Mouse (Mus musculus) liver, embryonic 16.5 days (tissue): ENCODE measurements around the gene Fez2. TPM values are rescaled to one million over a fixed set of nuclear protein-coding genes. Genes with fewer than 3 reads are reported as not detected.
A peak's percentile ranks its signal among the peaks of the same experiment; 100 is the strongest.

ENCODE experiments used
- ATAC-seq: fragments of 200-750 bp; cut with Nextera tagmentation; 2 replicates; pipeline ENCODE4 v1.8.0; 2017; ENCODE audit warnings: low read depth, mild to moderate bottlenecking, moderate number of reproducible peaks, moderate library complexity
- H3K27ac ChIP-seq: fragments of 300-500 bp; sonication (generic); 2 replicates; pipeline ENCODE4 v1.5.1; 2014; ENCODE audit warnings: mild to moderate bottlenecking, low read length
- H3K27me3 ChIP-seq: fragments of 300-500 bp; sonication (generic); 2 replicates; pipeline ENCODE4 v1.6.1; 2014; ENCODE audit warnings: low read depth, low read length, mixed read lengths; ENCODE audit not compliant: control insufficient read depth, insufficient read depth
- H3K36me3 ChIP-seq: fragments of 300-500 bp; sonication (generic); 2 replicates; pipeline ENCODE4 v1.6.1; 2014; ENCODE audit warnings: mild to moderate bottlenecking; ENCODE audit not compliant: control insufficient read depth, insufficient read depth
- H3K4me1 ChIP-seq: fragments of 300-500 bp; sonication (generic); 2 replicates; pipeline ENCODE4 v1.6.1; 2014; ENCODE audit warnings: low read depth, low read length, mixed read lengths; ENCODE audit not compliant: control insufficient read depth
- H3K4me2 ChIP-seq: fragments of 300-500 bp; sonication (generic); 2 replicates; pipeline ENCODE4 v1.6.1; 2014; ENCODE audit warnings: low read depth, low read length, mixed read lengths
- H3K4me3 ChIP-seq: fragments of 300-500 bp; sonication (generic); 2 replicates; pipeline ENCODE4 v1.5.1; 2014; ENCODE audit warnings: low read depth, mild to moderate bottlenecking, low read length
- H3K9ac ChIP-seq: fragments of 300-500 bp; sonication (generic); 2 replicates; pipeline ENCODE4 v1.6.1; 2014; ENCODE audit warnings: low read depth, low read length
- H3K9me3 ChIP-seq: fragments of 300-500 bp; sonication (generic); replicated peaks from 2 replicates; pipeline ENCODE4 v1.6.1; 2016; ENCODE audit warnings: low read length; ENCODE audit not compliant: control insufficient read depth
- WGBS: fragments of 180-500 bp; shearing (Covaris S2); extraction: QIAGEN DNeasy Blood & Tissue Kit; methylation state at CpG from one replicate; pipeline ENCODE4 v1.1.7; 2014; ENCODE audit not compliant: insufficient replicate concordance; 5-methylcytosine and 5-hydroxymethylcytosine counted together
- polyA plus RNA-seq: library from polyadenylated mRNA; unstranded; fragments of >200 nt; fragmentation: Nextera tagmentation; extraction: Ambion mirVana; gene quantifications from 2 replicates; pipeline ENCODE4 v1.2.1, GENCODE M21; 2015

Gene Fez2
- polyA plus RNA-seq, 1 experiment from 2014 or later: 18.5 TPM

GRCm38 (mm10) chr17:78387665-78388064 is 30.3 kb downstream of the Fez2 start:
- ATAC-seq: no peak
- peak overlapping the region; percentile 53; the same call in 1 of the 2 replicates for H3K27ac ChIP-seq
- H3K36me3 ChIP-seq: no peaks in the 10 kb centered on the region; the same call in 1 of the 2 replicates
- WGBS: 47% methylated on average over 9 of the region's 9 CpGs
- no peak overlapping the region for H3K4me2 ChIP-seq
- H3K4me1 ChIP-seq: peaks cover 6% of the 10 kb centered on the region
- H3K9me3 ChIP-seq: no peaks in the 10 kb centered on the region
- no peak overlapping the region for H3K9ac ChIP-seq
- H3K27me3 ChIP-seq: no peaks in the 10 kb centered on the region
- no peak overlapping the region for H3K4me3 ChIP-seq

DNA sequence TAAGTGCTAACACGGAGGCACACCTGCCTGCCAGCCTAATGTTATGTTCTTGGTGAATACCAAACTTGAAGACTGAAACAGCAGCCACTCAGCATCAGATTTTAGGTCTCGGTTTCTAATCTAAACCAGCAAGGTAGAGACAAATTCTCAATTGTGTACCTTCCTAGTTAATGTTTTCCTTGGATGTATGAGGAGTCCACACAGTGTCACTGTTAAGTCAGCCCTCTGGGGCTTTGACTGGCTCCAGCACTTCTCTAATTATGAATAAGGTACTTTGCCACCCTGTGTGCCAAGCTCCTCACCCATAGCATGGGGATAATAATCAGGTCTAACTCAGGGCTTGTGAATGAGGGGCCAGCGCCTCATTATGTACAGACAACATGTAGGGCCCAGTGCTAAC is 35.6 kb downstream of the Fez2 start:
- WGBS: 68% methylated on average over 3 of the region's 3 CpGs
- peak overlapping the region; percentile 47 for H3K27ac ChIP-seq
- no peak overlapping the region for H3K9ac ChIP-seq
- peaks cover 3% of the 10 kb centered on the region for H3K4me1 ChIP-seq
- ATAC-seq: peak; percentile 61
- peaks cover 4% of the 10 kb centered on the region; the same call in 1 of the 2 replicates for H3K36me3 ChIP-seq
- no peak overlapping the region for H3K4me3 ChIP-seq
- H3K27me3 ChIP-seq: no peaks in the 10 kb centered on the region
- no peak overlapping the region for H3K4me2 ChIP-seq
- H3K9me3 ChIP-seq: no peaks in the 10 kb centered on the region

GRCm38 (mm10) chr17:78379730-78380245 is 38.2 kb downstream of the Fez2 start:
- H3K4me2 ChIP-seq: no peak overlapping the region
- 72% methylated on average over 11 of the region's 11 CpGs for WGBS
- peak; percentile 59 for ATAC-seq
- no peaks in the 10 kb centered on the region for H3K9me3 ChIP-seq
- H3K9ac ChIP-seq: no peak overlapping the region
- peaks cover 2% of the 10 kb centered on the region; the same call in 1 of the 2 replicates for H3K4me1 ChIP-seq
- H3K27ac ChIP-seq: peak overlapping the region; percentile 55
- H3K27me3 ChIP-seq: no peaks in the 10 kb centered on the region
- H3K36me3 ChIP-seq: peaks cover 4% of the 10 kb centered on the region; the same call in 1 of the 2 replicates
- no peak overlapping the region for H3K4me3 ChIP-seq

- H3K9me3 ChIP-seq: no peaks in the 10 kb centered on the region
- H3K4me1 ChIP-seq: peaks cover 2% of the 10 kb centered on the region; the same call in 1 of the 2 replicates
- no peak for ATAC-seq
- H3K4me2 ChIP-seq: no peak overlapping the region
- no peak overlapping the region for H3K4me3 ChIP-seq
- H3K27me3 ChIP-seq: no peaks in the 10 kb centered on the region
- WGBS: 73% methylated on average over 8 of the region's 8 CpGs
- H3K27ac ChIP-seq: peak overlapping the region; percentile 6; the same call in 1 of the 2 replicates
- H3K36me3 ChIP-seq: peaks cover 4% of the 10 kb centered on the region; the same call in 1 of the 2 replicates
- no peak overlapping the region for H3K9ac ChIP-seq
Measured at GRCm38 (mm10) chr17:78379079-78379729, 38.7 kb downstream of the Fez2 start.

DNA sequence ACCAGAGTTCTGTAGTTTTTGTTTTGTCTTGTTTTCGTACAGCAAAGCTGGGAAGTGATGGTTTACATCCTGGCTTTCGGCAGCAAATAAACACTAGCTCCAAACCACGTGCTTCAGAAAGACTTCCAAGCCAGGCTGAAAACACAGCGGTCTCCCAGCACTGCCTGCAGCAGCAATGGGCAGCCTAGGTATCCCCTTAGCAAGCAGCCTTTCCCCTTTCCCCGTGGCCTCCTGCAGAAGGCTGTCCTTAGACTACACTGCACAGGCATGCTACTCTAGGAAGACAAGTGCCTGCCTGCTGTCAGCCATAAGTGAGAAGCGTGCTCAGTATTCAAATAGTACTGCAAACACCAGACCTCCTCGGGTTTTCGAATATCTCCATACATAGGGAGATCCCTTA is 41.4 kb downstream of the Fez2 start:
- ATAC-seq: no peak
- 69% methylated on average over 8 of the region's 8 CpGs for WGBS

GRCm38 (mm10) chr17:78374756-78375155 is 43.2 kb downstream of the Fez2 start:
- Histone ChIP-seq H3K9me3 (no peaks in the 10 kb centered on the region), H3K9ac (no peak overlapping the region), H3K36me3 (peaks cover 4% of the 10 kb centered on the region; the same call in 1 of the 2 replicates), H3K4me3 (no peak overlapping the region), H3K4me2 (no peak overlapping the region), H3K4me1 (peaks cover 2% of the 10 kb centered on the region; the same call in 1 of the 2 replicates), H3K27me3 (no peaks in the 10 kb centered on the region), H3K27ac (no peak overlapping the region)
- WGBS: 69% methylated on average over 10 of the region's 10 CpGs
- no peak for ATAC-seq

More for the DNA sequence above, 41.4 kb downstream of the Fez2 start:
- peaks cover 4% of the 10 kb centered on the region; the same call in 1 of the 2 replicates for H3K36me3 ChIP-seq
- peaks cover 2% of the 10 kb centered on the region; the same call in 1 of the 2 replicates for H3K4me1 ChIP-seq
- no peak overlapping the region for H3K9ac ChIP-seq
- no peak overlapping the region for H3K27ac ChIP-seq
- H3K27me3 ChIP-seq: no peaks in the 10 kb centered on the region
- no peak overlapping the region for H3K4me3 ChIP-seq
- no peak overlapping the region for H3K4me2 ChIP-seq
- no peaks in the 10 kb centered on the region for H3K9me3 ChIP-seq

DNA sequence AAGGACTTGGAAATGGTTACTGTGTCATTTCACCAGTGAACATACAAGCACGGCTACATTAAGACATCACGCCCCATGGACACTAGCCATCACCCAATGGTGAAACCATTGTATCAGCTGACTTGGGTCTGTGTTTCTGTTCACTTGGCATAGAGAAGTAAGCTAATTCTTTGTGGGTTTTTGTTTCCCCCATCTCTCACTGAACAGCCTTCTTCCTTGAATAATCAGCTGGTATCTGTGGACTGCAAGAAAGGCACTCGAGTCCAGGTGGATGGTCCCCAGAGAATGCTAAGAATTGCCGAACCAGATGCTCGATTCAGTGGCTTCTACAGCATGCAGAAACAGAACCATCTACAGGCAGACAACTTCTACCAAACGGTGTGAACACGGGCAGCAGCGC is 44.1 kb downstream of the Fez2 start:
- no peaks in the 10 kb centered on the region for H3K4me1 ChIP-seq
- H3K9me3 ChIP-seq: no peaks in the 10 kb centered on the region
- no peak overlapping the region for H3K9ac ChIP-seq
- H3K27me3 ChIP-seq: no peaks in the 10 kb centered on the region
- H3K36me3 ChIP-seq: peaks cover 4% of the 10 kb centered on the region; the same call in 1 of the 2 replicates
- WGBS: 82% methylated on average over 8 of the region's 8 CpGs
- no peak for ATAC-seq
- H3K4me3 ChIP-seq: no peak overlapping the region
- no peak overlapping the region for H3K4me2 ChIP-seq
- no peak overlapping the region for H3K27ac ChIP-seq

DNA sequence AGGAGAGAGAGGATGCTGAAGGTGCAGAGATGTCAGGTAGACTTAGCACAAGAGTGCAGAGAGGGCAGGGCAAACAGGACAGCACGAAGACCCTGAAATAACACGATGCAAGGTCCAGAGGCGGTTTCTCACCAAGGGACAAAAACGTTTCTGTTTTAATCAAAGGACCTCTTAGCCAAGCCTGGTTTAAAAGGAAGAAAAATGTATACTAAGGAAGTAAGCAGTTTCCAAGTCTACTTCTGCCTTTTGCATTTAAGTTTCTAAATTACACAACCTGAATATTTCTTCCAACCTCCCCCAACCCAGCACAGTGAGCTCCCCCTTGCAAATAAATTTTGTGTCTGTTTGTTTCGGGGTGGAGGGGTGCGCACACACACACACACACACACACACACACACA is 44.8 kb downstream of the Fez2 start:
- Histone ChIP-seq H3K4me1 (no peaks in the 10 kb centered on the region), H3K9me3 (no peaks in the 10 kb centered on the region), H3K36me3 (peaks cover 3% of the 10 kb centered on the region; the same call in 1 of the 2 replicates), H3K27me3 (no peaks in the 10 kb centered on the region), H3K27ac (no peak overlapping the region), H3K4me2 (no peak overlapping the region), H3K9ac (no peak overlapping the region), H3K4me3 (no peak overlapping the region)
- WGBS: 71% methylated on average over 6 of the region's 6 CpGs
- no peak for ATAC-seq

DNA sequence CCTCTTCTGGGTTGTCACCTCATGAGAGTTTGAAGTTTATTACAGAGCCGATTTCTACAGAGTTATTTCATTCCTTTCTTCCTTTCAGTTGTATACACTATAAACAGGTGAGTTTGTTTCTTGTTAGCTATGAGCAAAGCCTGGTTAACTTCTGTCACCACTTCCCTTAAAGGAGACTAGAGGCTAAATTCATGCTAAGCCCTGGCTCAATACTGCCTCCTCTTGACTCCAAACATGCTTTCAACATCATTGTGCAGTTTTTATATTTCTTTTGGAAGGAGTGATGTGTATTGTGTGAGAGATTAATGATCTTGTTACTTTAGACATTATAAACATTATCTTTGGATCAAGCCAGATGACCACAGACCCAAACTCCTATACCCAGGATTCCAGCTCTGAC is 47.5 kb downstream of the Fez2 start:
- no peaks in the 10 kb centered on the region for H3K36me3 ChIP-seq
- no peak overlapping the region for H3K27ac ChIP-seq
- no peaks in the 10 kb centered on the region for H3K4me1 ChIP-seq
- no peaks in the 10 kb centered on the region for H3K27me3 ChIP-seq
- no peaks in the 10 kb centered on the region for H3K9me3 ChIP-seq
- H3K4me2 ChIP-seq: no peak overlapping the region
- 70% methylated on average over 1 of the region's 1 CpGs for WGBS
- H3K4me3 ChIP-seq: no peak overlapping the region
- ATAC-seq: no peak
- H3K9ac ChIP-seq: no peak overlapping the region
